Mouse (Mus musculus): ENCODE data around the gene Gm1123.

Gene Gm1123

GRCm38 (mm10) chr9:99001326-99001725 lies 34.2 kb downstream of the Gm1123 start:
- no peak for DNase-seq (ENCODE audit: low spot score in 2 of 2)

- DNase-seq (ENCODE audit: low spot score in 2 of 2) = no peak
Measured at GRCm38 (mm10) chr9:98999881-99000339, 35.6 kb downstream of the Gm1123 start.

DNA sequence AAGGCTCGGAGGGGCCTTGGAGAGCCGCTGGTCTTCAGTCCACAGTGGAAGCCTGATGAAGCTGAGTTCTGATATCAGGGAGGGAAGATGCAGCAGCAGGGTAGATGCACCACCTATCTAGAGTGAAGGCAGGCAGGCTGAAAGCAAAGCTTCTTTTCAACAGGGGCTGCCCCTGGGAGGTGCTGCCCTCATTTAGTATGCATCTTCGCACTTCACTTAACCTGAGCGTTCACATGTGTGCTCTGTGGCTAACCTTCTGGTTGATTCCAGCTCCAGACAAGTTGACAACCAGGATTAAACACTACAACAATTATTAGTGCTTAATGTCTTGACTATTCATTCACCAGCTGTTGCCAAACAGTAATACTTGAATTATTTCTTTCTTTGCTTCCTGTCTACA lies 41.4 kb downstream of the Gm1123 start:
- DNase-seq (ENCODE audit: low spot score in 2 of 2) = no peak

GRCm38 (mm10) chr9:98987131-98987530 lies 48.4 kb downstream of the Gm1123 start:
- no peak for DNase-seq (ENCODE audit: low spot score in 2 of 2)

DNA sequence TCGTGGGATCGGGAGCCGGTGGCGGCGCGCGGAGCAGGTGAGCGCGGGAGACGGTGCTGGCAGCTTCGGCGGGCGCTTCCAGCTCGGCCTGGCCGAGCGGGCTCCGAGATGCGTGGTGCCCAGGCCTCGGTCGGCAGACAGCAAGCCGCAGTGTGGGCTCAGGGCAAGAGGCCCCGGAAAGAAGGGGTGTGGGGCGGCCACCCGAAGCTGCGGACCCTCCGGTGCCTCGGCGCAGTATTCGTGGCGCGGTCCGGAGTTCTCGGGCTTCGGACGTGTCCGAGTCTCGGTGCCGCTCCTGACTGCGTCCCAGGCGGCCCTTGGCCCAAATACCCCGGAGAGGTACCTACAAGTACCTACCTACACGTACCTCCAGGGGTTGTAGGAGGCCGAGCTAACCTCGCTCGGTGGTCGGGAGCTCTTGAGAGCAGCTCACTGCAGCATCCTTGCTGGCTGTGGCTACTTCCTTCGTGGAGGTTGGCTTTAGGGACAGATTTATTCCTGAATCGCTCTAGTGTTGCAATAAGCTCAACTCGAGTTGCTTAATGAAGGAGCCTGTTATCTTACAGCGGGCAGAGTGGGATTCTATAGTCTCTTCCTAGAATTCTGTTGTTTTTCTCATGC lies 48.9 kb downstream of the Gm1123 start:
- no peak for DNase-seq (ENCODE audit: low spot score in 2 of 2)

GRCm38 (mm10) chr9:98985800-98986475 lies 49.6 kb downstream of the Gm1123 start, which contains the start of gene Faim:
TSS of gene Faim (plus strand) at chr9:98986373.
- DNase-seq (ENCODE audit: low spot score in 2 of 2) = peak; percentile 100

DNA sequence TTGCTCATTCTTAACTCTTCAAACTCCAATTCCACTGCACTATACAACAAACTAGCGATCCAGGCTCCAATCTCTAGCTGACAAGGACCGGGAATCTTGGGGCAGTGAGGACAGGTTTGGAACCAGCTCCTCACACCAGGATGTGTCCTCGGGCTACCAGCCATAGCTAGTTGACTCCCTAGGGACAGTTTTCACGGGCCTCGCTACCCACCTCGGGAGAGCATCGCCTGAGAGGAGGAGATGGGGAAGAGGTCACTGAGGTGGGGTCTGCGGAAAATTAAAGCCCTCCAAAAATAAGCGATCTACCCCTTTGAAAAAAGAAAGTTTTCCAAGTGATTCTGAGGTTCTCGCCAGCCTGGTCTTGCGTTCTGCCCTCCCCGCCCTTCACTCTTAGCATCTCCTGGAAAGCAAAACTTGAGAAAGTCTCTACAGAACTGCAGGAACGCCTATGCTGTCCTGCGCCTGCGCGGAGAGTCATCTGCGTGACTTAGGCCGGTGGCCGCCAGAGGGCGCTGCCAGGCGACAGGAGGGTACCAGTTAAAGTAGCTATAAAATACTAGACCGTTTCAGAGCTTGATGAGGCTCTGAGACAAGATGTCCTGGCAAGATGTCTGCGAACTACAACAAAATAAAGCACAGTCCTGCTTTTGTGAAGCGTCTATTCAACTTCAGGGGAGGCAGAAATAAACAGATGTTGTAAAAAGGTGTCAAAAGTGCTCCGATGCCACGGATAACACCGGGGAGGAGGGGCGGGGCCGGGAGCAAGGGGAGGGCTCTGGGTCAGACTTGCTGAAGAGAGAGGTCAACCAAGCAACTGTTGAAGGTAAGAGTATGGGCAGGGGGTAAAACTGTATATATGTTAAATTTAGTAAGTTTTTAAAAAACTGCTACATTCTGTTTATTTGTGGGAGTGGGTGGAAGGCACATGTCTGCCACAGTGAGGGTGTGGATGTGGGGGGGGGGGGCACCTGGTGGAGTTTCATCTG lies 55.8 kb downstream of the Gm1123 start:
- peak; percentile 85 to 96 for DNase-seq (ENCODE audit: low spot score in 2 of 2)

DNA sequence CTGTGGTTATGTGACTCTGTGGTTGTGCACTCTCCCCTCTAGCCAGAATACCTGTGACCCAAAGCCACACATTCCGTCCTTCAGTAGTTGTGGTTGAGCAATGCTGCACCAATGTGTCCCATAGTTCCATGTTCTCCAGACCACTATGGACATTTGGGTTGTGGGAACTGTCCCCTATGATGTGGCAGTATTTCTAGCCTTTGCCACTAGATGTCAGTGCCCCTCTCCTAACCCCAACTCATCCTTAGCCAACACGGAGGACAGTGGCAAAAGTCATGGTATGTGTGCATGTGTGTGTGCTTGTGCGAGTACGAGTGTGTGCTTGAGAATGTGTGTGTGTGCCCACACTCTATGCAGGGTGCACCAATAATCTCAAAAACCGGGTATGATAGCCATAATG lies 59.0 kb downstream of the Gm1123 start:
- DNase-seq (ENCODE audit: low spot score in 2 of 2) = no peak

GRCm38 (mm10) chr9:98976081-98976480 lies 59.4 kb downstream of the Gm1123 start:
- no peak for DNase-seq (ENCODE audit: low spot score in 2 of 2)

DNA sequence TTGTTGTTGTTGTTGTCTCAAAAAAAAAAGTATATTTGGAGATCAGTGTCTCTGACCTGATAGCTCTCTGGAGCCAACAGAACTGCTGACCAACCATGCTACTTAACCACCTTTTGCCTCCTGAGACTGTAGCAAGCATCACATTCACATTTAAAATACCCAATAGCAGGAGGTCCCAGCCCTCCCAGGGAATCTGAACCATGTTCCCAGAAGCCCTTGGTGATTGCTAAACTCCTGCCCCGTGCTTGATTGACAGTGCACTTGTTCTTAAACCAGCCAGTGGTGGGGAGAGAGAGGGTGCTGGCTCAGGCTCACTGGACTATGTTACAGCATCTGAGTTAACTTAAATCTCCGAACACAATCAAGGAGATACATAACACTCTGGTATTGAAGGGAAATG lies 60.6 kb downstream of the Gm1123 start:
- no peak for DNase-seq (ENCODE audit: low spot score in 2 of 2)

GRCm38 (mm10) chr9:98973561-98973960 lies 62.0 kb downstream of the Gm1123 start:
- no peak for DNase-seq (ENCODE audit: low spot score in 2 of 2)

GRCm38 (mm10) chr9:98973101-98973521 lies 62.4 kb downstream of the Gm1123 start:
- no peak for DNase-seq (ENCODE audit: low spot score in 2 of 2)

- DNase-seq (ENCODE audit: low spot score in 2 of 2) = peak in 1 of 2 experiments; percentile 18
Measured at GRCm38 (mm10) chr9:98965084-98965483, 70.4 kb downstream of the Gm1123 start.

DNA sequence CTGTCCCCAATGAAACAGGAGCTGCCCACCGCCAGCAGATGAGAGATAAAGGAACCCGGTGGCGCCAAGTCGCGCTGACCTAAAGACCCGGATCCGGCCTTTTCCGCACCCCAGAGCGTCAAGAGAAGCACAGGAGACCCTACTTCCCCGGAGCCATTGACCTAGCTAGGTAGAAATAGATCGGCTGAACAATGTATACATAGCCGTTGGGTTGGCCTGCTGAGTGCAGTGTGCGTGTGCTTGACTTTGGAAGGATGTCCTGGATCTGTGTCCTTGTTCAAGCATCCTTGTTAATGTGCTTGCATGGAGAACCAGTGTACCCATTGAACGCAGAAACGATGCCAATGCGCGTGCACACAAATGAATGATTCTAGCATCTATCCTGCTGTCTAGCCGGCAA lies 71.9 kb downstream of the Gm1123 start:
- no peak for DNase-seq (ENCODE audit: low spot score in 2 of 2)

GRCm38 (mm10) chr9:98962478-98963142 lies 72.9 kb downstream of the Gm1123 start:
- DNase-seq (ENCODE audit: low spot score in 2 of 2) = no peak

DNA sequence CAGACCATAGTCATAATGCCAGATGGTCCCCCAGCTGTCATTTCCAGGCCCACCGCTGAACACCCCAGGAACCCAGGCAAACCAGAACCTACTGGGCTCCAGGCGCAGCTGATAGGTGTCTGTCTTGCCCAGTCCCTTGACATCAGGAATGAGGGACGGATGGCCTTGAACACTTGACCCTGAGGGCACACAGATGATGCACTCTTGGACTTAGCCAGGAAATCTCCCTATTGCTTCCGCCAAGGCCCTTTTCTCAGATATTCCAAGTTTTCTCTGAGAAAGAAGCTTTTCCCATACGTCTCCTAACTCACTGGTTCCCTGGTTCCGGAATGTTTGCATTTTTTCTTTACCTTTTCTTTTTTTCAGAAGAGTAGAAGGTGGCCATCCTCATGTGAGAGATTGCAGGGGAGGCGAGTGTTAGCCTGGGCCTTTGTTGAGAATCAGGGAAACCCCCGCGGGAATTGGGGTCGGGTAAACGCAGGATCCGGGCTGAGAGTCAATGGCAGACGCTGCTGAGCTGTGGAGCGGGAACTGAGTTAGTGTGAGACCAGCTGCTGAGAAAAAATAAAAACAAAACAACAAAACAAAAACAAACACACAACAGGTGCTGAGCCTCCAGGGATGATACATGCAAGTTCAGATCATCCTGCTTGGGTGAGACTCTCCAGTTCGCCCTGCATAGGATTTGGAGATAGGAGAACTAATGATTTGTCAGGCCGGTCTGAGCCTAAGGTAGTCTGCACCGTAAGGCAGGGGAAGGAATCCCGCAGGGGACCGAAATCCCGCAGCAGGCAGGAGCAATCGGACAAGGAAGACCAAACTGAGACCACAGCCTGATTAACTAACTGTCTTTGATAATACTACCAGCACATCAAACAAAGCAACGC lies 73.7 kb downstream of the Gm1123 start:
- DNase-seq (ENCODE audit: low spot score in 2 of 2) = no peak

DNA sequence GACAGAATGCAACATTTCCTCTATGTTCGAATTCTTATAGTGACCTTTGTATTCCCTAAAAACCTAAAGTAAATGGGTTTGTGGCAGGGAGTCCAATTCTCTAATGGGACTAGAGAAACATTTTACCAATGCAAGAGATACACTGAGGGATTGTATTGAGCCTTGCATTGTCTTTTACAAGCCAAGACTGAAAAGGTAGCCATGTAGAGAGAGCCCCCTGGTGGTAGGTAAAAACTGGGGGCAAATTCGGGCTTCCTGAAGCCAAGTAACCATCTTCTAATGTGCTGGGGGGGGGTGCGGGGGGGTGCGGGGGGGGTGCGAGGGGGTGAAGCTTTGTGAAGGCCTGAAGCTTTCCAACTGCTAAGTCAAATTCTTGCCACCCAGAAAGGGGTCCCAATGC lies 75.2 kb downstream of the Gm1123 start:
- no peak for DNase-seq (ENCODE audit: low spot score in 2 of 2)

DNA sequence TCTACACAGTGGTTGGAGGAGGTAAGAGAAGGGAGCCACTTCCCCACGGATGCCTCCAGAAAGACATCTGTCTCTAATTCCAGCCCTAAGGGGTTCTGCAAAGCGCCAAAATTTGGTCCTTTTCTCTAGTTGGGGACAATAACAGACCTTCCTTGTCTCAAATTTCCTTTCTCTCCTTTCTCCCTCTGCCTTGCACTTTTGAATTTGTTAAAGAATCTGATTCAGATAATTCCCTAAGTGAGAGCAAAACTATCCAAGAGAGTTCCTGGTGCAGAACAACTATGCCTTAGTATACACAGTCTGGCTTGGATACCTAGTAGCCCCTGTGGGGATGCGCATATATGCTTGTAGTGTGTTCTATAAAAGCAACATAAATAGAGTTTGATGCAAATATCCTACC lies 75.7 kb downstream of the Gm1123 start:
- DNase-seq (ENCODE audit: low spot score in 2 of 2) = no peak

GRCm38 (mm10) chr9:98958628-98959027 lies 76.9 kb downstream of the Gm1123 start:
- DNase-seq (ENCODE audit: low spot score in 2 of 2) = no peak

GRCm38 (mm10) chr9:98957751-98958351 lies 77.7 kb downstream of the Gm1123 start:
- DNase-seq (ENCODE audit: low spot score in 2 of 2) = no peak

Data from spleen, postnatal 4 days (tissue).